Mouse (Mus musculus): ENCODE data around the gene Gm21994. TPM values are rescaled to one million over a fixed set of nuclear protein-coding genes. Genes with fewer than 3 reads are reported as not detected.
"Not testable (repeated sequence)": the region's sequence is repeated elsewhere in the genome, so short reads cannot be mapped to it uniquely, and the experiment has no call there.

Gm21994 gene
- total and polyA plus RNA-seq, 3 experiments, result 3.3 to 9.3 (median 8.7) TPM

DNA sequence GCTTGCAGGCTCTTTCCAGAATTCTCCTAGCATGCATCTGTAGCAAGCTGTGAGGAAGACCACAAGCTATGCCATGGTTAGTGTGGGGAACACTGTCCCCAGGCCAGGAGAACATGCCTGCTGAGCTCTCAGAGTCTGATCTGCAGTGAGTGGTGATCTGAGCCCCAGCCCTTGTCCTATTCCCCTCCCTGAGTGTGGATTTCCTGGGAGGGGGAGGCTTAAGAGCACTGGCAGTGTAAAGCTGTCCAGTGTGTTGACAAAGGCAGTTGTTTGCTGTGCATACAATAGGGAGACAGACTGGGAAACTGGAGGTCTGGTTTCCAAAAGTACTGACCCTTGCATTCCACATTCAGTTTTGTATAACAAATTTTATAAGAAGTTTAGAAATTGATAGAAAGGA, 32.1 kb downstream of the Gm21994 start:
- H3K4me3 ChIP-seq (replicated peaks in 1 of 3; ENCODE audit: low read depth in 2 of 3, low read length in 2 of 3, poor library complexity in 1 of 3); H3K4me2 ChIP-seq (ENCODE audit: insufficient read depth, low read depth, poor library complexity, severe bottlenecking); H3K9me3 ChIP-seq (replicated peaks; ENCODE audit: low read length); H3K27me3 ChIP-seq (replicated peaks); H3K79me2 ChIP-seq (replicated peaks; ENCODE audit: control insufficient read depth, extremely low read depth, insufficient read depth, poor library complexity, severe bottlenecking); H3K36me3 ChIP-seq (replicated peaks in 1 of 2; ENCODE audit: control insufficient read depth in 1 of 2, insufficient read depth in 1 of 2, low read length in 1 of 2); H3K27ac ChIP-seq (ENCODE audit: insufficient read depth, low read depth); dilution Hi-C loops (cut with MboI; ENCODE audit: extremely low pct_ligation_motif_present, extremely low pct_unique_long_range_greater_than_20kb, low sequenced_read_pairs); in situ Hi-C loops (cut with MboI; ENCODE audit: low pct_ligation_motif_present, low pct_unique_long_range_greater_than_20kb, low sequenced_read_pairs); H3K4me1 ChIP-seq (ENCODE audit: control insufficient read depth in 1 of 2, insufficient read depth in 2 of 2); H3K9ac ChIP-seq (ENCODE audit: insufficient read depth, low read depth); DNase-seq (ENCODE audit: extremely low read depth): not testable (repeated sequence)

DNA sequence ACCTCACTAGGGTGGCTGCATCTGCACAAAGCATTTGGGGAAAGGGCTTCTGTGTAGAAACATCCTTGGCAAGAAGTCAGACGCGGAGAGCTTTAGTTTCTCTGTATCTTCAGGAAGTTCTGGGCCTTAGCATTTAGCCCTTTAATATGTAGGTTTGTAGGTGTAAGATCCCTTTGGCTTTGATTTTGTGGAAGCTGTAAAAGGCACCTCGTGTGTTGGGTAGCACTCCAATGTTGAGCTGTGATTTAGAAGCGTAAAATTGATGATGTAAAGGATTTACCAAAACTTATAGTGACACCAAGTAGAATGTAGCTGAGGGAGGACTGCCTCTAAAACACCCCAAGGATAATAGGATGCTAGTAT, 37.0 kb downstream of the Gm21994 start:
- dilution Hi-C loops (cut with MboI; ENCODE audit: extremely low pct_ligation_motif_present, extremely low pct_unique_long_range_greater_than_20kb, low sequenced_read_pairs); in situ Hi-C loops (cut with MboI; ENCODE audit: low pct_ligation_motif_present, low pct_unique_long_range_greater_than_20kb, low sequenced_read_pairs): not testable (repeated sequence)

DNA sequence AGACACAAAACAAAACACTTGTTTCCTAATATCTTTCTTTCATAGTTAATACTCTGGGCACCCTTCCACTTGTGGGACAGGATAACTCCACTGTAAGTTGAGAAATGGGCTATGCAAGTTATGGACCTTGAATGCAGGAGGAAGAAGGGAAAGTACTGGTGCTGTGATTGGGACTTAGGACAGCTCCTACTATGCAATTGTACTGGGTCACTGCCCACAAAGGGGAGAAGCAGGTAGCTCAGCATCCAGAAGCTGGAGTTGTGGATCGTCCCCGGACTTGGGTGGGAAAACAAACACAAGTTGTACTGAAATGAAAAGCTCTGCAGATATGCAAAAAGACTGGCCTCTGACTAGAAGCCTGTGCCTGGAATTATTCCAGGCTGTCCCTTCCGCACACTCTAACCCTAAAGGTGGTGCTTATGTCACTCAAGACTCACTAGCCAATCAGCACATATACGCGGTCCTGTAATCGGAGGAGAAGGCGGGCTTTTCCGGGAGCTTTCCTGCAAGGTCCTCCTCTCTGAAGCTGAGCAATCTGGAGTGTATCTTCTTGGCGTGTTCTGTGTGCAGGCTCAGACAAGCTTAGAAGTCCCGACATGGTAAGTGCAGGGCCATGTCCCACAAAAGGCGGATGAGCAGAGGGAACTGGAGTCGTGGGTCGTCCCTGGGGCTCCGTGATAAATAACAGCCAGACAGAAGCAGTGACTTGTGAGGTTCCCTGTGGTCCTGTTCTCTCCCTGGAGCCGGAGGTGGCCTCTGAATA, 37.6 kb downstream of the Gm21994 start, which contains the start of gene Zfp937:
TSS of gene Zfp937 (plus strand) at position 474 of the 763 bp plus-strand sequence.
- DNase-seq (ENCODE audit: extremely low read depth), result peak; percentile 45
- dilution Hi-C loops (cut with MboI; ENCODE audit: extremely low pct_ligation_motif_present, extremely low pct_unique_long_range_greater_than_20kb, low sequenced_read_pairs); H3K79me2 ChIP-seq (replicated peaks; ENCODE audit: control insufficient read depth, extremely low read depth, insufficient read depth, poor library complexity, severe bottlenecking); H3K27ac ChIP-seq (ENCODE audit: insufficient read depth, low read depth); H3K9me3 ChIP-seq (replicated peaks; ENCODE audit: low read length); in situ Hi-C loops (cut with MboI; ENCODE audit: low pct_ligation_motif_present, low pct_unique_long_range_greater_than_20kb, low sequenced_read_pairs); H3K36me3 ChIP-seq (replicated peaks in 1 of 2; ENCODE audit: control insufficient read depth in 1 of 2, insufficient read depth in 1 of 2, low read length in 1 of 2); H3K4me1 ChIP-seq (ENCODE audit: control insufficient read depth in 1 of 2, insufficient read depth in 2 of 2); H3K27me3 ChIP-seq (replicated peaks): not testable (repeated sequence)
- TF ChIP-seq ELF1 (IDR thresholded peaks at IDR 0.05; ENCODE audit: low read depth, low read length) (peak; percentile 41; the same call in 1 of the 2 replicates), POLR2A (IDR thresholded peaks at IDR 0.05; ENCODE audit: low read depth, low read length) (peak; percentile 41; the same call in 1 of the 2 replicates)
- Histone ChIP-seq H3K9ac (ENCODE audit: insufficient read depth, low read depth) (peak within 1 kb of the TSS; percentile 35), H3K4me2 (ENCODE audit: insufficient read depth, low read depth, poor library complexity, severe bottlenecking) (peak within 1 kb of the TSS; percentile 84), H3K4me3 (replicated peaks in 1 of 3; ENCODE audit: low read depth in 2 of 3, low read length in 2 of 3, poor library complexity in 1 of 3) (peak within 1 kb of the TSS; percentile 45 to 71 (median 62))

More for the DNA sequence above, 37.0 kb downstream of the Gm21994 start:
- not testable (repeated sequence) for H3K27ac ChIP-seq (ENCODE audit: insufficient read depth, low read depth); H3K36me3 ChIP-seq (replicated peaks in 1 of 2; ENCODE audit: control insufficient read depth in 1 of 2, insufficient read depth in 1 of 2, low read length in 1 of 2); H3K4me1 ChIP-seq (ENCODE audit: control insufficient read depth in 1 of 2, insufficient read depth in 2 of 2); DNase-seq (ENCODE audit: extremely low read depth); H3K79me2 ChIP-seq (replicated peaks; ENCODE audit: control insufficient read depth, extremely low read depth, insufficient read depth, poor library complexity, severe bottlenecking); H3K9me3 ChIP-seq (replicated peaks; ENCODE audit: low read length); H3K27me3 ChIP-seq (replicated peaks)
- Histone ChIP-seq H3K9ac (ENCODE audit: insufficient read depth, low read depth) (peak overlapping the region; percentile 35), H3K4me3 (replicated peaks in 1 of 3; ENCODE audit: low read depth in 2 of 3, low read length in 2 of 3, poor library complexity in 1 of 3) (peak overlapping the region; percentile 45 to 71 (median 62)), H3K4me2 (ENCODE audit: insufficient read depth, low read depth, poor library complexity, severe bottlenecking) (peak overlapping the region; percentile 84)

Other genes starting within 250 kb of the Gm21994 start
- gene Zfp120, start 118.9 kb downstream of the Gm21994 start, total RNA-seq (2012; rRNA removed), result 7.3 and 8.8 TPM in 2 replicates
- gene Zfp120, start 118.9 kb downstream of the Gm21994 start, total RNA-seq (2014; rRNA removed), result 17.7 and 18.7 TPM in 2 replicates
- gene Zfp120, start 118.9 kb downstream of the Gm21994 start, polyA plus RNA-seq (2012; ENCODE audit: insufficient read length, low read depth), result 6.2 and 7.0 TPM in 2 replicates
- gene Gm10770, start 75.9 kb downstream of the Gm21994 start, total RNA-seq (2012; rRNA removed), result not detected in 2 replicates
- gene Gm10770, start 75.9 kb downstream of the Gm21994 start, total RNA-seq (2014; rRNA removed), result not detected in 2 replicates
- not detected in 2 replicates for gene Gm10770, start 75.9 kb downstream of the Gm21994 start, polyA plus RNA-seq (2012; ENCODE audit: insufficient read length, low read depth)
- gene Gm14139, start 73.8 kb downstream of the Gm21994 start, total RNA-seq (2012; rRNA removed), result 7.2 and 13.8 TPM in 2 replicates
- 27.0 and 34.0 TPM in 2 replicates for gene Gm14139, start 73.8 kb downstream of the Gm21994 start, total RNA-seq (2014; rRNA removed)
- 9.2 and 10.7 TPM in 2 replicates for gene Gm14139, start 73.8 kb downstream of the Gm21994 start, polyA plus RNA-seq (2012; ENCODE audit: insufficient read length, low read depth)
- gene Zfp937, start 37.5 kb downstream of the Gm21994 start, total RNA-seq (2012; rRNA removed), result 4.0 and 4.5 TPM in 2 replicates
- gene Zfp937, start 37.5 kb downstream of the Gm21994 start, total RNA-seq (2014; rRNA removed), result 5.4 and 6.8 TPM in 2 replicates
- 2.5 and 2.8 TPM in 2 replicates for gene Zfp937, start 37.5 kb downstream of the Gm21994 start, polyA plus RNA-seq (2012; ENCODE audit: insufficient read length, low read depth)
- 5.1 and 8.5 TPM in 2 replicates for gene Gm14124, start 1.9 kb upstream of the Gm21994 start, total RNA-seq (2012; rRNA removed)
- gene Gm14124, start 1.9 kb upstream of the Gm21994 start, total RNA-seq (2014; rRNA removed), result 10.4 and 13.4 TPM in 2 replicates
- 6.0 and 6.5 TPM in 2 replicates for gene Gm14124, start 1.9 kb upstream of the Gm21994 start, polyA plus RNA-seq (2012; ENCODE audit: insufficient read length, low read depth)
- gene Gm10130, start 68.1 kb upstream of the Gm21994 start, total RNA-seq (2012; rRNA removed), result 1.8 and 3.1 TPM in 2 replicates
- gene Gm10130, start 68.1 kb upstream of the Gm21994 start, total RNA-seq (2014; rRNA removed), result not detected in 2 replicates
- 9.8 and 13.3 TPM in 2 replicates for gene Gm10130, start 68.1 kb upstream of the Gm21994 start, polyA plus RNA-seq (2012; ENCODE audit: insufficient read length, low read depth)
- 4.7 TPM in 2 replicates for gene 3300002I08Rik, start 107.2 kb upstream of the Gm21994 start, total RNA-seq (2012; rRNA removed)
- 3.2 and 4.5 TPM in 2 replicates for gene 3300002I08Rik, start 107.2 kb upstream of the Gm21994 start, total RNA-seq (2014; rRNA removed)
- gene 3300002I08Rik, start 107.2 kb upstream of the Gm21994 start, polyA plus RNA-seq (2012; ENCODE audit: insufficient read length, low read depth), result 1.1 and 1.6 TPM in 2 replicates
- gene Zfp442, start 195.9 kb upstream of the Gm21994 start, total RNA-seq (2012; rRNA removed), result 2.0 and 2.6 TPM in 2 replicates
- 2.6 and 3.4 TPM in 2 replicates for gene Zfp442, start 195.9 kb upstream of the Gm21994 start, total RNA-seq (2014; rRNA removed)
- gene Zfp442, start 195.9 kb upstream of the Gm21994 start, polyA plus RNA-seq (2012; ENCODE audit: insufficient read length, low read depth), result 1.7 and 2.5 TPM in 2 replicates
- 4.5 and 6.6 TPM in 2 replicates for gene Zfp345, start 229.5 kb upstream of the Gm21994 start, total RNA-seq (2012; rRNA removed)
- gene Zfp345, start 229.5 kb upstream of the Gm21994 start, total RNA-seq (2014; rRNA removed), result 15.0 and 16.6 TPM in 2 replicates
- 6.0 and 6.3 TPM in 2 replicates for gene Zfp345, start 229.5 kb upstream of the Gm21994 start, polyA plus RNA-seq (2012; ENCODE audit: insufficient read length, low read depth)

Data from CH12.LX (cell line).